Mouse (Mus musculus) embryonic facial prominence, embryonic 10.5 days (tissue): ENCODE results near the gene Ncbp3. TPM values are rescaled to one million over a fixed set of nuclear protein-coding genes. Genes with fewer than 3 reads are reported as not detected.
A peak's percentile ranks its signal among the peaks of the same experiment; 100 is the strongest.

Source experiments
- DNase-seq: peaks from one replicate; pipeline ENCODE4 v3.0.0-alpha.2; 2017; ENCODE audit warnings: low spot score
- H3K27ac ChIP-seq: fragments of 300-500 bp; sonication (generic); replicated peaks from 2 replicates; pipeline ENCODE4 v1.5.1; 2016; ENCODE audit warnings: mild to moderate bottlenecking
- H3K27me3 ChIP-seq: fragments of 300-500 bp; sonication (generic); replicated peaks from 2 replicates; pipeline ENCODE4 v1.6.1; 2016; ENCODE audit warnings: low read depth, mild to moderate bottlenecking; ENCODE audit not compliant: poor library complexity, severe bottlenecking
- H3K36me3 ChIP-seq: fragments of 300-500 bp; sonication (generic); replicated peaks from 2 replicates; pipeline ENCODE4 v1.6.1; 2016; ENCODE audit warnings: mild to moderate bottlenecking, moderate library complexity
- H3K4me1 ChIP-seq: fragments of 300-500 bp; sonication (generic); 2 replicates; pipeline ENCODE4 v1.6.1; 2016
- H3K4me3 ChIP-seq: fragments of 300-500 bp; sonication (generic); 2 replicates; pipeline ENCODE4 v1.5.1; 2016; ENCODE audit warnings: mild to moderate bottlenecking, moderate library complexity
- H3K9me3 ChIP-seq: fragments of 300-500 bp; sonication (generic); 2 replicates; pipeline ENCODE4 v1.6.1; 2016; ENCODE audit warnings: mild to moderate bottlenecking
- WGBS: fragments of 180-500 bp; shearing (Covaris S2); methylation state at CpG from one replicate; pipeline ENCODE4 v1.1.7; 2016; 5-methylcytosine and 5-hydroxymethylcytosine counted together
- polyA plus RNA-seq: library from polyadenylated mRNA; unstranded; fragments of >200 nt; fragmentation: Nextera tagmentation; extraction: Ambion mirVana; gene quantifications from 2 replicates; pipeline ENCODE4 v1.2.1, GENCODE M21; 2016

Ncbp3 gene
- polyA plus RNA-seq, 1 experiment from 2014 or later = 13.8 TPM

- Histone ChIP-seq H3K4me3 (peak overlapping the region; percentile 85), H3K27ac (no peak overlapping the region), H3K4me1 (peaks cover 38% of the 10 kb centered on the region), H3K9me3 (peaks cover 24% of the 10 kb centered on the region; the same call in 1 of the 2 replicates), H3K36me3 (peaks cover 77% of the 10 kb centered on the region), H3K27me3 (no peaks in the 10 kb centered on the region)
- DNase-seq = no peak
- WGBS = 94% methylated on average over 5 of the region's 5 CpGs
Measured at GRCm38 (mm10) chr11:73134222-73134621, 86.6 kb downstream of the Ncbp3 start.

GRCm38 (mm10) chr11:73136587-73136986, 89.0 kb downstream of the Ncbp3 start:
- no peak for DNase-seq
- H3K27ac ChIP-seq = no peak overlapping the region
- H3K4me3 ChIP-seq = peak overlapping the region; percentile 85
- peaks cover 53% of the 10 kb centered on the region for H3K36me3 ChIP-seq
- peaks cover 24% of the 10 kb centered on the region; the same call in 1 of the 2 replicates for H3K9me3 ChIP-seq
- peaks cover 38% of the 10 kb centered on the region for H3K4me1 ChIP-seq
- H3K27me3 ChIP-seq = no peaks in the 10 kb centered on the region
- 93% methylated on average over 6 of the region's 6 CpGs for WGBS

- Histone ChIP-seq H3K27ac (peak overlapping the region; percentile 92; the same call in 1 of the 2 replicates), H3K27me3 (no peaks in the 10 kb centered on the region), H3K9me3 (peaks cover 24% of the 10 kb centered on the region; the same call in 1 of the 2 replicates), H3K36me3 (peaks cover 48% of the 10 kb centered on the region), H3K4me1 (peaks cover 38% of the 10 kb centered on the region), H3K4me3 (peak overlapping the region; percentile 85)
- 49% methylated on average over 11 of the region's 11 CpGs for WGBS
- DNase-seq = no peak
Measured at GRCm38 (mm10) chr11:73137116-73137515, 89.5 kb downstream of the Ncbp3 start.

- H3K36me3 ChIP-seq = peaks cover 41% of the 10 kb centered on the region
- peaks cover 18% of the 10 kb centered on the region; the same call in 1 of the 2 replicates for H3K9me3 ChIP-seq
- peaks cover 38% of the 10 kb centered on the region for H3K4me1 ChIP-seq
- no peaks in the 10 kb centered on the region for H3K27me3 ChIP-seq
- under 1% methylated on average over 84 of the region's 84 CpGs for WGBS
- H3K4me3 ChIP-seq = peak within 1 kb of the TSS; percentile 85
- DNase-seq = peak; percentile 96
- peak within 1 kb of the TSS; percentile 92 for H3K27ac ChIP-seq
Measured at GRCm38 (mm10) chr11:73137591-73138501, 90.3 kb downstream of the Ncbp3 start, which contains the start of gene Haspin. TSS of gene Haspin (minus strand) at chr11:73138294.

Other genes starting within 250 kb of the Ncbp3 start
- 1.3 and 1.4 TPM in 2 replicates for gene Atp2a3, start 86.6 kb upstream of the Ncbp3 start, polyA plus RNA-seq
- 0.79 and 1.0 TPM in 2 replicates for gene P2rx1, start 48.7 kb upstream of the Ncbp3 start, polyA plus RNA-seq
- gene Camkk1, start 28.8 kb upstream of the Ncbp3 start, polyA plus RNA-seq = 5.6 and 6.9 TPM in 2 replicates
- 0.45 and 0.52 TPM in 2 replicates for gene Itgae, start 42.8 kb downstream of the Ncbp3 start, polyA plus RNA-seq
- gene Haspin, start 90.5 kb downstream of the Ncbp3 start, polyA plus RNA-seq = 25.0 and 26.3 TPM in 2 replicates
- 0.10 and 0.18 TPM in 2 replicates for gene P2rx5, start 112.6 kb downstream of the Ncbp3 start, polyA plus RNA-seq
- 122 and 123 TPM in 2 replicates for gene Emc6, start 129.3 kb downstream of the Ncbp3 start, polyA plus RNA-seq
- gene Tax1bp3, start 129.3 kb downstream of the Ncbp3 start, polyA plus RNA-seq = 189 and 206 TPM in 2 replicates
- 17.4 and 18.4 TPM in 2 replicates for gene Ctns, start 151.3 kb downstream of the Ncbp3 start, polyA plus RNA-seq
- 0.49 and 0.86 TPM in 2 replicates for gene Shpk, start 151.7 kb downstream of the Ncbp3 start, polyA plus RNA-seq
- gene Trpv1, start 186.5 kb downstream of the Ncbp3 start, polyA plus RNA-seq = 0.10 TPM in 1 of 2 replicates, not detected in the other
- gene Trpv3, start 219.6 kb downstream of the Ncbp3 start, polyA plus RNA-seq = 0.04 TPM in 1 of 2 replicates, not detected in the other